Mouse (Mus musculus) cerebellum, postnatal 25 days (tissue): Measurements from ENCODE around the gene Tnfrsf9.
"Not testable (repeated sequence)": the region's sequence is repeated elsewhere in the genome, so short reads cannot be mapped to it uniquely, and the experiment has no call there.

Experiments used
- DNase-seq, 2 experiments: peaks; one replicate each; pipeline ENCODE4 v3.0.0; 2021; ENCODE audit warnings: mixed read lengths in 2 of 2

The Tnfrsf9 gene

DNA sequence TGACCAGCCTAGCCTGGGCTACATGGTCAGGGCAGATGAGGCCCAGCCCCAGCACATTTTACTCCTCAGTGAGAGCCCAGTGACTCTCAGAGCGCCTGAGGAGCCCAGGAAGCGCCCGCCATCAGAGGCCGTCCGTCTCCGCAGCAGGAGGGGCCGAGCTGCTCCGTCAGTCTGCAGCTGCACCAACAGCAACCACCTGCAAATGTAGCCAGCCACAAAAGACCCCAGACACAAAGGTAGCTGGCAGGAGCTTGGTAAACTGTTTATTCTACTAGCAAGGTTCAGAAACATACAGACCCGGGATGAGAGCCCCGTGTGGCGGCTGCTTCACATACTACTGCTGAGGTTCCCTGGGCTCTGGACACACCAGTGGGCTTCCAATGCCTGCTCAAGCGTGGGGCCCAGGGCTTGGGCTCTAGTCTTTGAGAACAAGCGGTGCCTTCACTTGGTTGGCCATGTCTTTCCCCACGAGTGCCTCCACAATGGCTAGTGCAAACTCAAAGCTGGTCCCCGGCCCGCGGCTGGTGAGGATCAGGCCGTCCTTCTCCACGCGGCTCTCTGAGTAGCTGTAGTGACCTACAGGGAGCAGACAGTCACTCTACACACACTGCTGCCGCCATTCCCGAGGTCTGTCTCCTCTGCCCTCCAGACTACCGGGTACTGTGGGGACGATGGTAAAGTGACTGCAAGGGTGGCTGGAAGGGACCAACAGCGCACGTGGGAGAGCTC lies 17.3 kb upstream of the Tnfrsf9 start:
- no peak for DNase-seq

DNA sequence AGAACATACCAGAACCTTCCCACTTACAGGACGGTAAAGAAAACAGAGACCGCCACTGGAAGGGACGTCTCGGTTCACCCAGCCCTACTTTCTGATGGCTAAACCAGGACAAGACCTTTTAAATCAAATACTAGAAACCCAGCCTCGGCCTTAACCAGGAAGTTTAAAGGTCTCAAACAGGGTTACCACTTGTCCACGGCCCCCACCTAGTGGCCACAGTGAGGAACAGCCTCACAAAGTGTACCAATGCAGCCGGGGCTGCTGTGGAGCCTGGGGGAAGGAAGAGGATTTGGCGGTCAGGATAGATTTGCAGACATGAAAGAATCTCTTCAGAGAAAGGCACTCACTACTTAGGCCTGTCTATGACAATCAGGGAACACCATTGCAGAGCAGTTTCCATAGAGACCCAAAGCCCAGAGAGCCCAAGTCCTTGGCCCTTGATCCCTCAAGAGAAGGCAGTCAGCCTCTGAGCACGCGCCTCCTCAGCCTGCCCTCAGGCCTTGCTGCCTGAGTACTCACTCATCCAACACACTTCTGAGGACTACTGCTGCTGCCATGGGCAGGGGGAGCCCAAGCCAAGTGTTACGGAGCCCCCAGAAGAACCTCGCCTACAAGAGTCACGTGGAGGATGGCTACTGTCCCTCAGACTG lies 15.5 kb upstream of the Tnfrsf9 start:
- DNase-seq: peak; percentile 63 to 76

DNA sequence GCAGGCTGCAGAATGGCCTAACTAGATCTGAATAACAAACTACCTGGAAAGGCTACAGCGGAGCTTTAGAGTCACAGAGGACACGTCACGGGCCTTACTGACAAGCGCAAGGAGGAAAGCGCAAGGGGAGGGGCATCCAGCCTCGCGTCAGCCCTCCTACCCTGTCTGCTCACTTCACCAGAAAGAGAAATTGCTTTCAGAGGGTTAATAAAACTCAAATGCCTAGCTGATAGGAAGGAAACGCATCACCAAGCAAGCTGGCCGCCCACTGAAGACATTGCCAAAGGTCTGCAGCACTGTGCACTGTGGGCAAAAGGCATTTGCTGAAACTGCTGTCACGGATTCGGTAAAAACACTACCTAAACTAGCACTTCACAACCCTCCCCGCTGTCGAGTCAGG lies 13.9 kb upstream of the Tnfrsf9 start:
- no peak for DNase-seq

DNA sequence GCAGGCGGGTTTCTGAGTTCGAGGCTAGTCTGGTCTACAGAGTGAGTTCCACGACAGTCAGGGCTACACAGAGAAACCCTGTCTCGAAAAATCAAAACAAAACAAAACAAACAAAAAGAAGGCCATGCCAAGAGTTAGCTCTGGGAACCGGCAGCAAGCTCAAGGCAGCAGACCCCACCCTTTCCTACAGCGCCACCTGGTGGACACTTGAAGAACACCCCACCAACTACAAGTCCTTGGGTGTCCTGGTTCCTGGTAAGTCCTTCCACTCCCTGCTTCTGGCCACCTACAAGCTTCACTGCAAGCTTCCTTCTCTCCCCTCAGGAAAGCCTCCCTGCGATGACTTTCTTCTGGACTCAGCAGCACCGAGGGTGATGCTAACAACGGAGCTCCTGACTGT lies 12.7 kb upstream of the Tnfrsf9 start:
- DNase-seq: peak; percentile 75 to 86

DNA sequence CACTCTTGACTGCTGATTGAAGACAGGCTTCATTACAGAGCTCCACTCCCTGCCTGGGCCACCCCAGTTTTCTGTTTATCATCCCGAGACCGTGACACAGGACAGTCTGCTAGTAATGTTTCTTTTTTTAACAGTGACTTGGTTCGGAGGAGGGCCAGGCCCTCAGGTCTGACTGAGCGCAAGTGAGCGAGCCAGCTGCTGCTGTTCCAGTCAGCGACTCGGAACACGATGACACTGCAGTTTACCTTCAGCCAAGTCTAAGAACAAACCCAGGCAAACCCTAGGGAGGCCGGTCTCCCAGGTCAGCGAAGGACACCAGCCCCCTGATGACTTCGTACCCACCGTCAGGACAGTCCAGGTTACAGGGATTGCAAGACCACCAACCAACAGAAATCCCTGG lies 12.3 kb upstream of the Tnfrsf9 start:
- no peak for DNase-seq

DNA sequence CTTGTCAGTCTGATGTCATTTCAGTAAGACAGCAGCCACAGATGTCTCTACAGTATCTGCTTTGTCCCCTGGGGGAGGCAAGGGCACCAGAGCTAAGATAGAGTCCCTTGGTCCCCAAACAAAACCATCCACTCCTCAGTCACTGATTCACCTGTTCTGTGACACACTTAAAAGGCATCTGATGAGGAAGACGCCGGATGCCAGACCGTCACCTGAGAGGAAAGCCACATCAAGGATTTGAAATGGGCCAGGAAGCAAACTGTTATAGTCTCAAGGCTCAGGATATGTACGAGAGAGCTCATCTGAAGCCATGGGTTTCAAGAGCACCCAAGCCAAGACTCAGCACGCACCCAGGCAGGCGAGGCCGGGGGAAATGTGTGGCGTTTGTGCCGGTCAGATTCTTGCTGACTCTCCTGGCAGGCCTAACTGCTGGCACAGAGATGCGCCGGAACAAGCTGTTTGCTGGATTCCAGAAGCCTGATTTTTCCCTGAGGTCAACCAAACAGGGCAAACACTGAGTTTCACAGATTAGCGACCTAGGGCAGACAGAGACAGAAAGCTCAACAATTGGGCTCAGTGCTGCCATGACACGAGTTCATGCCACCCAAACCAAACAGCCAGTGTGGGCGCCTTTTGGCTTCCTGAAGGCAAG lies 11.1 kb upstream of the Tnfrsf9 start:
- no peak for DNase-seq

DNA sequence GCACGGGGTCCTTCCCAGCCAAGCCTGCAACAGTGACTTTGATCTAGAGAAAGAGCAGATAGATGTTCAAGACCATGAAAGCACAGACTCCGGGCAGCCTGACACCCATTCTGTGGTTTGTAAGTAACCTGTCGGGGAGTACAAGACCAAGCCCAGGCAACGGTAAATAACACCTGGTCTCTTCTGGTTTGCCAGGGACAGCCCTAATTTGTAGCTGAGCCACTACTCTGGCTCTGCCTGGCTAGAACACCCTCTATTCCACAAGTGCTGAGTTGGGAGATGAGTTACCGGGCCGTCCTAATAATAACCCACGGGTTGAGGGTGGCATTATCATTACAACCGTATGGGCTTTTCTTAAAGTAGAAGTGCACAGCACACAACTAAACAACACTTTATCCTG lies 7.3 kb upstream of the Tnfrsf9 start:
- no peak for DNase-seq

DNA sequence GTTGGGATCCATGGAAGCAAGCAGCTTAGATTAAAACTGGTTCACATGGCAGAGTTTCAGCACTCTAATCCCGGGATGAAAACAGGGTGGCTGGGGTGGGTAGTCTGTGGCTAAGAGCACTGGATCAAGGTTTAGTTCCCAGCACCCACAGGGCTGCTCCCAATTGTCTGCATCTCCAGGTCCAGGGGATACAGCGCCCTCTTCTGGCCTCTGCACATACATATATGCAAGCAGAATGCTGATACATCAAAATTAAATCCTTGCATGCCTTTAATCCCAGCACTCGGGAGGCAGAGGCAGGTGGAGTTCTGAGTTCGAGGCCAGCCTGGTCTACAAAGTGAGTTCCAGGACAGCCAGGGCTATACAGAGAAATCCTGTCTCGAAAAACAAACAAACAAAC lies 5.8 kb upstream of the Tnfrsf9 start:
- DNase-seq: not testable (repeated sequence)

DNA sequence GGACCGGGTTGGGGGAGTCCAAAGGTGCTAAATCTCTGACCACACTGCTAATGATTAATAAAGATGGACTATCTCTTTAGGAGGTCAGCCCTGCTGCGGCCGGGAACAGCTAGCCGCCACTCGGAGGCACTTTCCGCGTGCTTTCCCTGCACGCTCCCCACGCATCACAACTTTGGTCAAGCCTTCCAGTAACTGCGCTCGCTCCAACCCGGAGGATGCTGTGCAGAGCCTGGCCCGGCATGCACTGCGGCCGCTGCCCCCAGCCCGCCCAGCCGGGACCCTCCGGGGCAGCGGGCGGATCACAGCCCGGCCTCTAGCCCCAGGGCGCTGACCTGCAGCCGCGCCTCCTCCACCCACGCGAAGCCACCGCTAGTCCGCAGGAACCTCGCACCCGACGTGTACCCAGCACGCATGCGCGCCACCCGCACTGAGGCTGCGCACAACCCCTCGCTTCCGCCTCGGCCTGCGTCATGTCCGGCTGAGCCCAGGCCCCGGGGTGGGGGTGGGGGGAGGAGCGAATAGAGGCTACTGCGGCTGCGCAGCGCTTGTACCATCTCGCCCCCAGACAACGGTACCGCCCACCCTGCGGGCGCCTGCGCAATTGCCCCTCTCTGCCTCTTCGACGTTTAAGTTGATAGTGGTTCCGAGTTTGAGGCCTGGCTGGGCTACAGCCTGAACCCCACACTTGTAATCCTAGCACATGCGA lies 4.8 kb upstream of the Tnfrsf9 start:
- peak; percentile 100 for DNase-seq

DNA sequence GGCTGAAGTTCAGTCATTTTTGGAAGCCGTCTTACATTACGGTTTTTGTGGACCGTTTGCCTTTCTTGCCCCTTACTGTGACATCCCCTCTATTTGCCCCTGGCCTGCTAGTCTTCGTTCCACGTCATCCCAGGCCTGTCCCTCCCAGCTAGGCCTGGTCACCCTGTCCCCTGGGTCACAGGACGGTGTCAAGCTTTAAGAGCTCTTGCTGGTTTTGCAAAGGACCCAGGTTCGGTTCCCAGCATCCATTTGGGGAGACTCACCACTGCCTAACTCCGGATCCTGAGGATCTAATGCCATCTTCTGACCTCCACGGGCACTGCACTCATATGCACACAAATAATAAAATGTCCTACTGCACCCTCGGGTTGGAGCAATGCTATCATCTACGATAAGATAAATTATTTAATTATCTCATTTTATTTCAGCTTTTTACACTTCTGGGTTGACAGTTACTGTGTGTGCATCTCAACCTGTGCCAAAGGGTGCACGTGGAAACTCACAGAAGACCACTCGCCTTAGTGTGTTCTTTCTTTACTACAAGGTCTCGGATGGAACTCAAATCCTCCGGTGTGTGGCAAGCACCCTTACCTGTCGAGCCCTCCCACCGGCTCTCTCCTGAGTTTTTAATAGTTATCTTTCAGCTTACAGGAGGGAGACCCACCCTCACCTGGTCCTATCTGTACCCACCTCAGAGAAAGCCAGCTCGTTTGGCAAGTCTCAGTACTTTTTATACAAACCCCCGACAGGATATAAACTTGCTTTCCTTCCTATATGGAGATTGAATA lies 4.0 kb upstream of the Tnfrsf9 start:
- DNase-seq: no peak

DNA sequence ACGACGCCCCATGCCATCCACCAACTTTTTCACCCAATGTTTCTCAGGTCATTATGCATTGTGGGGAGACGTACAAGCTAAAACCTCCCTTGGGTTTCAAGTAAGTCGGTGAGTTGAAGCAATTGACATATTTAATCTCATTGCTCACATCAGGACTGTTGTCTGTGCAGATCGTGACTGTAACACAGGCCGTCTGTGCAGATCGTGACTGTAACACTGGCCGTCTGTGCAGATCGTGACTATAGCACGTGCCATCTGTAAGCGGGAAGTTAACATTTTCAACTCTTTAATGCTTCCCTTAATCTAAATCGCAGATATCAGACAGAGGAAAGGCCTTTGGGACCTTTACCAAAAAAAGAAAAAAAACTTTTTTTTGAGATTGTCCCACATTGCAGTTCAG lies 619 bp upstream of the Tnfrsf9 start:
- no peak for DNase-seq

DNA sequence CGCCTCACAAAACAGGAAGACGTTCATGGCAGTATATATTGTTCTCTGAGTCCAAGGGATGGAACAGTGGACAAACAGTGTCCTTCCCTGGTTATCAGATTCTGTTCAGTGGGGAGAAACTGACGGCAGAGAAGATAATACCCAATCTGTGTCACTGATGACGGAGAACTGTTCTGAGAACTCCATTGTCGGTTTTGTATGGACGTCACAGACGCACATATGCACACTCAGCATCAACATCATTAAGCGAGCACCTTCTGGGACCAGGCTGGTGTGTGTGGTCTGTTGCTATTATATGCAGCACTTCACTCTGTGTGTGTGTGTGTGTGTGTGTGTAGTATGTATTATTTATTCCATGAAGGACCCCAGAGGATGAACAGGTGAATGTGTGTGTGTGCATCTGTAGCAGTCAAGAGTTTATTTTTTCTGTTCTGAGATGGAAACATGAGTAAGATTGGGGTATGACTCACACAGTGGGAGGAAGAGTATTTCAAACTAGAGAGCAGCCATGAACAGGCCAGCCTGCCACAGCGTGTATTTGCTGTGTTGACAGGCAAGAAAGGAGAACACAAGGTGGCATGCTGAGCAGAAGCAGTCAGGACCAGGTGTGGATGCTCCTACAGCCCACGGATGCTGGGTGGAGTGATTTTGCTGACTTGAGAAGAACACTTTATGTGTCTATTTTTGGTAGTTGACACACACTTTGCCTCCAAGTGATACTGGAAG lies 982 bp downstream of the Tnfrsf9 start:
- DNase-seq: no peak

DNA sequence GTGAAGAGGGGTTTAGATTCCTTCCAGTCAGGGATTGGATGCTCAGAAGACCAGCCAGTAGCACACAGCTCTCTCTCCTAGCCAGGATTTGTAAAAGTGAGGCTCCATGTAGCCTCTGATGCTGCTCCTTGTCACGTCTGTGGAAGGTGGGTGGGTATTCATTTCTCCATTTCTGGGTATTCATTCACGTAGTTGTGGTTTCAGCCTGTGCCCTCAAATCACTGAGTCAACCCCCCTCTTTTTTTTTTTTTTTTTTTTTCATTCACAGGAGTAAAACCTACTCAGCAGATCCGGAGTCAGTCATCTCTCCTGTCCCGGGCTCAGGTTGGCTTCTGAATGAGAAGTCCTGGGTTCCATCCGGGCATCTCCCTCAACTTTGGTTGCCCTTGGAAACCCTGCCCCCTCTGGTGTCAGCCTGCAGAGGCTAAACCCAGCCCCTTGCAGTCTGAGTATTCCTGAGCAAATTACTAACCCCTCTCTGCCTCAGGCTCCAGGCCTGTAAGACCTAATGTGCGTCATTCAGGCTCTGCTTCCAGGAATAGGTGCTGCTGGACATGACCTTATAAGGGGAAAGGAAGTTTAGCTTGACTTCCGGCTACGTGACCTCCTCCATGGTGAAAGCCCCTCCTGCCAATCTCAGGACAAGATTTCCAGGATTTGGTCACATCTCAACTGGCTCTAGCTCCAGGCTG lies 3.1 kb downstream of the Tnfrsf9 start:
- no peak for DNase-seq

DNA sequence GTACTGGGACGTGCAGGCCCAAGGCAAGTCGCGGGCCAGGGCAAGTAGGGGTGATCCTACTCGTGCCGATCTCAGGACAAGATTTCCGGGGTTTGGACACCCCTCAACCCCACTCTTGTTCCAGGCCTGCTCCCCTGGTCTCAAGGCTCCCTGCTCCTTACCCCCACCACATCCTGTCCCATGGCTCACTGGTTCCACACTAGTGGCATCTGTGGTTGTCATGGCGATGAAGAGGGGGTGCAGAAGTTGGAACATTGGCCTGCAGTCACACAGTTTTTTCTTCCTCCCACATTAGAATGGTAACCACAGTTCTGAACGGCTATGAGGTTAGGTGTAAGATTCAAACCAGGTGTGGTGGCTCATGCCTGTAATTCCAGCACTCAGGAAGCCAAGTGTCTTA lies 6.8 kb downstream of the Tnfrsf9 start:
- DNase-seq: no peak

DNA sequence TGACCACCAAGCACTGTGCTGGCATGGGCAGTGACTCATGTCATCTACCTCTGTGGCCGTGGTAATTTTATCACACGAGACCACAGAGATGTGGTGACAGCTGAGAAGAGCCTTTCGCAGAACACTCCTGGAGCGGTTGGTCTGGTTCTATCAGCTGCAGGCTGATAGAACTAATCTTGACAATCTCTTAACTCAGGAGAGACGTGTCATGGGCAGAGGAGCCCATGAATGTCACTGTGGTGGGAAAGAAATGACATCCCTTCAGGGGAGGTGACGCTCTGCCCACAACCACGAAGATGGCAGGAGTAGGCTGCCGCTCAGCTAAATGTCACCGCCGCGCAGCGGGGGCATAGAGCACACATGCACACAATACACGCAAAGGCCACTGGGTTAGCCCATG lies 9.9 kb downstream of the Tnfrsf9 start:
- DNase-seq: no peak

DNA sequence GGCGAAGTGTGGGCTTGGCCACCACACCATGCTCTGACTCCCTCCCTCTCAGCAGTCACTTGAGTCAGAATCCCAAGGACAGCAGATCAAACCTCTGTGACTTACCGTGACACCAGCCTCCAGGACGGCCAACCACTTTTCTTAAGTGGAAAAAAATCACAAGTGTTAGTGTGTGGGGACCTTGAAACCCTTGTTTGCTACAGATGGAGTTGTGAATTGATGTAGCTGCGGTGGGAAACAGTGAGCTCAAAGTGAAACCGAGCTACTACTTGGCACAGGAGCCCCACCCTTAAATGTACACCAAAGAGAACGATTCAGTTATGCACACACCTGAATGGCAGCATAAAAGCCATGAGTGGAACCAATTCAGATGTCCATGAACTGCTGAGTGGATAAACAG lies 10.6 kb downstream of the Tnfrsf9 start:
- no peak for DNase-seq

DNA sequence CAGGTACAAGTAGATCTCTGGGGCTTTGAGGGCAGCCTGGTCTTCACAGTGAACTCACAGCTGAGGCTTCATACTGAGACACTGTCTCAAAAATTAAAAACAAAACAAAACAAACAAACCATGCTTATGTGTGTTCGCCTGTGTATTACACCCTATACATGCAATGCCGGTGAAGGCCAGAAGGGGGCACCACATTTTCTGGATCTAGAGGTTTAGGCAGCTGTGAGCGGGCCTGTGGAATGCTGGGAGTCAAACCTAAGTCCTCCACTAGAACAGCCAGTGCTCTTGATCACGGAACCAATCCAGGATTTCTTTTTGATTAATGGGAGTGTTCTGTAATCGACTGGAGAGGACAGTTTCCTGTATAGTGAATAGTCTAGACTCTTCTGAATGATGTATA lies 11.6 kb downstream of the Tnfrsf9 start:
- DNase-seq: no peak

DNA sequence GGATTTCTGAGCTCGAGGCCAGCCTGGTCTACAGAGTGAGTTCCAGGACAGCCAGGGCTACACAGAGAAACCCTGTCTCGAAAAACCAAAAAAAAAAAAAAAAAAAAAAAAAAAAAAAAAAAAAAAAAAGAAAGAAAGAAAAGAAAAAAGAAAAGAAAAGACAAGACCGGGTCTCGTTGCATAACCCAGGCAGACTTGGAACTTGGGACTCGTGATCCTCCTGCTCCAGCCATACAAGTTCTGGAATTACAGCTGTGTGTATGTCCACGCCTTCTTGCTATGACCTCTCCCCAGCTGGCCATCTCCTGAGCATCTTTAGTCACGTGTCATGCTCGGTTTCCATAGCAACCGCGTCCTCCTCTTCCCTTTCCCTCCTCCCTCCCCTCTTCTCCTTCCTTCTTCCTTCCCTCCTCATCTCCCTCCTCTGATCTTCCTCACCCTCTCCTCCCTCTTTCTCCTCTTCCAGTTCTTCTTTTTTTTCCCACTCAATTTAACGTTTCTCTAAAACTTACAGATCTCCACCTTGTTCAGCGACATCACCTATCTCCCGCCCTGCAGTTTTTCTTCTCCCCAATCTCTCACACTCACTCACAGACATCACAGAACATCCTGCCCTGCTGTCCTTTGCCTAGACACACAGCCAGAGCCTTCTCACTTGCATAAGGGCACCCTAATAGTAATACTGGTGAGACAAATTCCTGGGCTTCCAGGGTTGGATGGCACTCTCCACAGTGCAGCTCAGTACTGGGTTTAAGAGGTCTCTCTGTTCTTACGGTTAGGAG lies 12.8 kb downstream of the Tnfrsf9 start:
- DNase-seq: no peak

DNA sequence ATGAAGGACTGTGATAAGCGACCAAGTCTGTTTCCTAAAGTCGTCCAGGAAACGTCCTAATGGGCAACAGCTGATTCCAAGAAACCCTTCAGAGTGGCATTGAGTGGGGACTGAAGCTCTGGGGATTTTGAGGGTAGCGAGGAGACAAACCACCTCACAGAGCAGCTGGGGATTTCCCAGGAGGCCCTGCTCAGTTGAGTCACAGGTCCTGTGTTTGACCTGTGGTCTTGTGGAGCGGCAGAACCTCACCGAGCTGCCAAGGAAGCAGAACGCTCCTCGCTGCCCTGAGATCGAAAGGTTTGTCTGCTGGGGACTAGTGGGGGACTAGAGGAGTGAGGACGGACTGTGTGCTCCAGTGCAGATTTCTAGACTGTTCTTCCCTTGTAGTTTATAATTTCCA lies 13.4 kb downstream of the Tnfrsf9 start:
- no peak for DNase-seq

DNA sequence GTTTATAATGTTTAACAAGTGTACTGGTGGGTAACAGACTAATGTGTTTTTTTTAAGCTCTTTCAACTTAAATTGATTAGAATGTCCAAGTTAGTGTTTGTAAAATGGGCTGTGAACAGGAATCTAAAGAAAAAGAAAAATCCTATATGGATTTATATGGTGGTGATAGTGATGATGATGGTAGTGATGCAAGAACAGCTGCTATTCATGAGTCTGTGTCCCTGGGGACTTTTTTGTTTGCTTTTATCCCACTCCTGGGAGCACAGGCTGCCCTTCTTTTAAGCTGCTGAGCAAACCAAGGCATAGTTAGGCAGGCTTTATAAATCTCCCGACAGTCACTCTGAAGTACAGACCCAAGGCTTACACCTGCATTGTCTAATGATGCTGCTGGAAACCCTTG lies 19.1 kb downstream of the Tnfrsf9 start:
- DNase-seq: no peak
